Mouse (Mus musculus): ENCODE measurements around the gene Gm21887. TPM values are rescaled to one million over a fixed set of nuclear protein-coding genes. Genes with fewer than 3 reads are reported as not detected.

The Gm21887 gene
- total RNA-seq, 2 experiments from 2014 or later, result 291 to 417 TPM

Other genes starting within 250 kb of the Gm21887 start
- gene 4933400A11Rik, start 230.0 kb upstream of the Gm21887 start, total RNA-seq (2021), result not detected